Mouse (Mus musculus) brown adipose tissue, adult 24 weeks (tissue): ENCODE measurements around the gene Atg9b. TPM values are rescaled to one million over a fixed set of nuclear protein-coding genes. Genes with fewer than 3 reads are reported as not detected.

ENCODE experiments used
- H3K27ac ChIP-seq: fragments of 200-500 bp; replicated peaks from 2 replicates; pipeline ENCODE4 v1.5.1; 2012; ENCODE audit warnings: low read depth, mild to moderate bottlenecking, low read length
- H3K4me1 ChIP-seq: fragments of 200-500 bp; 2 replicates; pipeline ENCODE4 v1.6.1; 2012; ENCODE audit warnings: low read length, mixed read lengths; ENCODE audit not compliant: control insufficient read depth, insufficient read depth, insufficient read length
- H3K4me3 ChIP-seq: fragments of 200-500 bp; 2 replicates; pipeline ENCODE4 v1.5.1; 2012; ENCODE audit warnings: low read depth, mild to moderate bottlenecking, low read length, moderate library complexity; ENCODE audit not compliant: insufficient read depth
- polyA plus RNA-seq: library from polyadenylated mRNA; stranded (reverse); fragments of >200 nt; gene quantifications from 2 replicates; pipeline ENCODE4 v1.2.4, GENCODE M21; 2012; ENCODE audit not compliant: missing spikeins, insufficient read depth, insufficient read length

The Atg9b gene
- polyA plus RNA-seq, 1 experiment: 5.8 TPM

DNA sequence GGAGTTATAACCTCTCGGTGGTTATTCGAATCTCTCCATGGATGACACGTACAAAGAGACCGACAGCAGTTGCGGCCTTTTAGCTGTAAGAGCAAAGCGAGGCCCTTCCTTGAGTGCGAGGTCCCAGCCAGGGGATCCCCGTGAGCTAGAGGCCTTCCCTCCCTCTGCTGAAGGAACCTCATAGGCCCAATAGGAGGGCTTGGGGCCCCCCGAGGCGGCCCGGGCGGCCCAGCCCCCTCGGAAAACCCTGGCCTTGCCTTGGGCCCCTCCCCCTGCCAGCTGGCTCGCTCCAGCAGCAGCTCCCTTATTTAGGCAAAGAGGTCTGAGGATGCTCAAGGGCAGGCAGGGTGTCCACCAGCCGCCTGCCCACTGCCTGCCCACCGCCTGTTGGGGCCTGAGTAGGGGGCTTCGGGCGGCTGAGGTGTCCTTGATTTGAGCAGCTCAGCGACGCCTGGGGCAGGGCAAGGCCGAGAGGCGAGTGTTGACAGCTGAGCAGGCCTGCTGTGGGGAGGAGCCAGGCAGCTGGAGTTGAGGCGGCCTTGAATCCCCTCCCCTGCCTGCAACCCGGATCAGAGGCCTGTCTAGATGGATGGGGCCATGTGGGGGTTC, 39.6 kb downstream of the Atg9b start:
- peaks cover 3% of the 10 kb centered on the region for H3K4me1 ChIP-seq
- H3K27ac ChIP-seq: no peak overlapping the region
- H3K4me3 ChIP-seq: 0 out of 2 replicates have a peak overlapping the region, but pooled peaks have one; percentile 45

DNA sequence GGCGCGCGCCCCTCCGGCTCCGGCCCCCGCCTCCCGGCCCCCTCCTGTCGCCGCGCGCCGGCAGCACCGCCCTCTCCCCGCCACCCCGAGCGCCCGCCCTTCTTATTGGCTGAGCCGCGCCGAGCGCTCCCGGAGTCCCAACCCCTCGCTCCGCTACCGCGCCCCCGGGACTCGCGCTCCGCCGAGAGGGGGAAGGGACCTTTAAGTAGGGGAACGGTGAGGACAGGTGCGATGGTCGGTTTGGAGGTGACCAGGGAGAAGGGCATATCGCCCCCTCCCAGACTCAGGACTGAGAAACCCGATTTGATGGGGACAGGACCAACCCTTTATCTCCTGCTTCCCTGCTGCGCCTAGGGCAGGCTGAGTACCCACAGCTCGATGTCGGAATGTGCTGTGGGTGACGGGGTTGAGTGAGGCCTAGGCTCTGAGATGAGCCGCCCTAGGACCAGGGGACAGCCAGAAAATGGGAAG, 40.2 kb downstream of the Atg9b start:
- H3K4me1 ChIP-seq: peaks cover 3% of the 10 kb centered on the region
- H3K4me3 ChIP-seq: peak overlapping the region; percentile 50
- no peak overlapping the region for H3K27ac ChIP-seq

DNA sequence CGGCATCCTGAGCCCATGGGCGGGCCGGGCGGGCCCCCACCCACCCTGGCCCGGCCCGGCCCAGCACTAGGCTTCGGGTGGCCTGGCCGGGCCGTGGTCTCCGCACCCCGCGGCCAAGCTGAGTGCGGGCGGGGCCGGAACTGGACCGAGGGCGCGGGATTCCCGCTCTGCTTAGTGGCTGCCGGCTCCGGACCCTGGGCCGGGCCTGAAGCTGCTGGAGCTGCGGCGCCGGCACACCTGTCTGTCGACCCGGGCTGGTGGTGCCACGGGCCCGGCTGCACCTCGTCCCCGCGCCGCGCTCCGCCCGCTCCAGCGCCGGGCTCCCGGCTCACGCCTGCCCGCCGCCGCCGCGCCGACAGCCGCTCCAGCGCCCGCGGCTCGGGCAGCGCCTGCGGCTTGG, 40.7 kb downstream of the Atg9b start, which contains the start of gene Kcnh2:
Kcnh2 (minus strand) TSS at position 327 of the 400 bp plus-strand sequence.
- Histone ChIP-seq H3K4me3 (peak within 1 kb of the TSS; percentile 50), H3K27ac (no peak within 1 kb of the TSS), H3K4me1 (peaks cover 3% of the 10 kb centered on the region)

DNA sequence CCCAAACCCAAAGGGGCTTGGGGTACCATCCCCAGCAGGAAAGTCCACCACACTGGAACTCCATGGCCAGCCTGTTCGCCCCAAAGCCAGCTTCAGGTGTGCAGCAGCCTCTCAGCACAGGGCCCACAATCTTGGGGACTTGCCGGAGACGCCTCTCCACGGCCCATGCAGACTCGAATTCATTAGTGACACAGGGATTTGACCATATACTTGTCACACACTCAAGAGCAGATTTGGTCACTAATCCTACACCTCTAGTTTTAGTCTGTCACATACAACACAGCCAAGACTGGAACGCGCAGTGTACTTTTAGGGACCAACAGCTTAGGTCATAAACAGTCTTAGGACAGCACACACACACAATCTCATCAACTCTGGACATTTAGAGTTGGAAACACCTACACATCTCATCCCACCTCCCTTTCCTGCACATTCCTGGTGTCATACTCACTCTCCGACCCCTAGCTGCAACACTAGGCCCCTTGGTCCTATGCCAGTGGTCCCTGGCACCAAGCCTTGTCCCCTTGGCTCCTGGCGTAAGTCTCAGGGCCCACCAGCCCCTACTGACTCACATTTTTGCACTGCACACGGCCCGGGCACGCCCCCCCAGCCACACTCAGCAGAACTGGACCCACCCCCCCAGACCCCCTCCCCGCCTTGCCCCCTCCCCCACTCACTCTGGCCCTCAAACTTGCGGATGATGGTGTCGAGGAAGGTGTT, 41.3 kb downstream of the Atg9b start:
- Histone ChIP-seq H3K4me3 (no peak overlapping the region; the same call in 1 of the 2 replicates), H3K4me1 (peaks cover 3% of the 10 kb centered on the region), H3K27ac (no peak overlapping the region)

DNA sequence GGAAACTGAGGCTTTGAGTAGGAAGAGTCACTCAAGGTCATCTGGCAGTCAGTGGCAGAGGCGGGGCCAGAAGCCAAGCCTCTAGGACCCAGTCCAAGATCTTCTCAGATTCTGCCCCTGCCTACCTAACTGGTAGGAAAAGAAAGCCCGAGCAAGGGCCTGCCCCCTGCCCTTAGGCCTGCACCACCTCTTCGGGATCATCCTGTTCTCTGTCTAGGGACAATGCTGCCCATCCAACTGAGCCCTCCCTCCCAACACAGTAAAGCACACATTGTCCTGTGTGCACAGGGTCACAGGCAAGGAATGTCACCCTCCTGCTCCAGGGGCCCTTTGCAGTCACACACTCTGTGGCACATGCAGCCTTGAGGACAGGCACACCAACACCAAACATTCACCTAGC, 41.9 kb downstream of the Atg9b start:
- H3K27ac ChIP-seq: no peak overlapping the region
- no peak overlapping the region for H3K4me3 ChIP-seq

DNA sequence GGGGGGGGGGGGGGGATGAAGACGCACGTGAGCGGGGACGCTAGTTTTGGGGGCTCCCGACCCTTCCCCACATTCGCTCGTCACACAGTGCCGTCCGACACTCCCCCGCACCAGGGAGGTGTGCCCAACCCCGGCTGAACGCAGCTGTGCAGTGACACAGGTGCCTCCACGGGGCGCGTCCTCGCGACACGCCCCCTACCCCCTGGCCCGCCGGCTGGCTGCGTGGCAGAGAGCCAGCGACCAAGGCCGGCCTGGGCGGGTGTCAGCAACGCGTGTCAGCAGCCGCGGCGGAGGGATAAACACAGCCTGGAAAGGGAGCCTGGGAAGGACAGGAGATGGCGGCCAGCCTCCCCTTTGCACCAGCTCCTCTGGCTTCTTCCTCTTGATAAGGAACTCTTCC, 43.4 kb downstream of the Atg9b start:
- H3K4me1 ChIP-seq: peaks cover 3% of the 10 kb centered on the region

More for the DNA sequence above, 41.9 kb downstream of the Atg9b start:
- H3K4me1 ChIP-seq: peaks cover 3% of the 10 kb centered on the region

DNA sequence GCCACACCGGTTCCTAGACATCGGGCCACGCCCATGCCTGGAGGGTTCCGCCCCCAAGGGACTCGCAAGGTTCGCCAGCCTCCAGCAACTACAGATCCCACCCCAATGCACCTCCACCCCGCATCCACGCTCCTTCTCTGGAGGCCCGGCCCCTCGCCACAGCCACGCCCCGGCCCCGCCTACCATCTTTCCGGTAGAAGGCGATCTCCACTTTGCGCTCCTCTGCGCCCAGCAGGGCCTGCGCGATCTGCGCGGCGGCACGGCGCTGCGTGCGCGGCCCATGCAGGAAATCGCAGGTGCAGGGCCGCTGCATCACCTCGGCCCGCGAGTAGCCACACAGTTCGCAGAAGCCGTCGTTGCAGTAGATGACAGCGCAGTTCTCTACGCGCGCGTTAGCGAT, 43.8 kb downstream of the Atg9b start:
- H3K27ac ChIP-seq: no peak overlapping the region
- peak overlapping the region; percentile 51 for H3K4me3 ChIP-seq
- peaks cover 3% of the 10 kb centered on the region for H3K4me1 ChIP-seq

More for the DNA sequence above, 43.4 kb downstream of the Atg9b start:
- peak overlapping the region; percentile 51 for H3K4me3 ChIP-seq
- no peak overlapping the region for H3K27ac ChIP-seq

DNA sequence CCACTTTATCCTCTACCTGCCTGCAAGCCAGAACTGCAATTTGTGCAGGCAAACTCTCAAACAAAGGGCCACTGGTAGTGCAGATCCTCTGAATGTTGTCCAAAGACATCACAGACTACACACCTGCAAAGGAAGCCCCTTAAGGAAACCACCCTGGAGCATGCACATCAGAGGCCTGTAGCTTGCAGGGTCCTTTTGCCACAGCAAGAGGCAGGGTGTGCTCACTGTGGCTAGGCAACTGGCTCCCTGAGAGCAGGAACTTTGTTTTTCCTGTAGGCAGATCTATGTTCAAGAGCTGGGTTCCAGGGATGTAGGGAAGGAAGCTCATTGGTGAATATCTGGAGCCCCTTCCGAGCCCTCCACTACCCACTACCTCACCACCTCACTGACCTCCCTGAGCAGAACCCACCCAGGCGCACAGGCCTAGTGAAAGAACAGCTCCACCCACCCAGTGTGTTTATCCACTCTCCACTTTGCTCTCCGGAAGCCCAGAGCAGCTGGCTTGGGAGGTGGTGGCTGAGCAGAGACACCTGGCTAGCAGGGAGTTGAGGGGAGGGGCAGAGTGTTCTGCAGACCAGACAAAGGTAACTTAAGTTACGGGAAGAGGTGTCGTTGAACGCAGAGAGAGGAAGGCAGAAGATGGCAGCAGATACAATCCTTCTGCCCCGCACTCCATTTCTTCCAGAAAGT, 44.6 kb downstream of the Atg9b start:
- Histone ChIP-seq H3K4me1 (peaks cover 3% of the 10 kb centered on the region), H3K27ac (no peak overlapping the region)

DNA sequence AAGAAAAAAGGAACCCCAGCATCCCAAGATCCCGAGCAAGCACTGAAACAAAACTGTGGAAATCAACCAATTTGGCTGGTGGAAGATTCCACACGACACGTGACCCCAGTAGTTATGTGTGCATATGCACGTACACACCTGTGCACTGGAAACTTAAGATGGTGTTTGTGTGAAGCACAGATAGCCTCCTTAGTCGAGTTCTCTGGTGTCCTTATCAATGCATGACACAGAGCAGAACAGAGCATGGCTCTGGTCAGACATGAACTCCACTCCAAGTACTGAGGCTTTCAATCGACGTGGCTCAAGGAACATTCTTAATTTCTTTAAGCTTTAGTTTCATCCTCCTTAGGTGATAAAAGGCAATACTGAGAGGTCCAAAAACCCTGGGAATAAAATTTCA, 45.6 kb downstream of the Atg9b start:
- Histone ChIP-seq H3K4me1 (peaks cover 3% of the 10 kb centered on the region), H3K4me3 (no peak overlapping the region), H3K27ac (no peak overlapping the region)

More for the DNA sequence above, 44.6 kb downstream of the Atg9b start:
- H3K4me3 ChIP-seq: no peak overlapping the region

DNA sequence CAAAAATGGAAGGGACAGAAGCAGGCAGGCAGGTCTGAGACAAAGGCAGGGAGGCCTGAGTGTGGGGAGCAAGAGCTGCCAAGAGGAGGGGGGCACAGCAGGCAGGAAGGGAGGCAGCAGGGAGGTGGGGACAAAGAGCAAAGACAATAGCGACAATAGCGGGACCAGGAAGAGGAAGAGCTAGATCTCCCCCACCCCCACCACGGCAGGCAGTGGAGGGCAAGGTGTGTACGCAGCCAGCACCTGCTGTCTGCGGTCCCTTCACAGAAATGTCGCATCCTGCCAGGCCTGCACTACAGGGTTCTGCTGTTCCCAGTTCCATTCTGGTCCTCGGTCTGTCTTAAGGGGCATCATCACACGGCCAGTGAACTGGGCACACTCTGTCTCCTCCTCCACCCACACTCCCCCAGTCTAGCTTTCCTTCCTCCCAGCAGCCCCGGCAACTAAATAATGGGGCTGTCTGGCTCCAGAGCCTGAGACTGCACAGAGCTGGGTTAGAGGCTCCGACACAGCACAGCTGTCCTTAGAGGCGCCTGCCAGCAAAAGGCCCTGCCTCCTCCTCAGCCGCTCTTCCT, 47.4 kb downstream of the Atg9b start:
- H3K4me1 ChIP-seq: peaks cover 3% of the 10 kb centered on the region
- no peak overlapping the region for H3K27ac ChIP-seq
- H3K4me3 ChIP-seq: no peak overlapping the region

DNA sequence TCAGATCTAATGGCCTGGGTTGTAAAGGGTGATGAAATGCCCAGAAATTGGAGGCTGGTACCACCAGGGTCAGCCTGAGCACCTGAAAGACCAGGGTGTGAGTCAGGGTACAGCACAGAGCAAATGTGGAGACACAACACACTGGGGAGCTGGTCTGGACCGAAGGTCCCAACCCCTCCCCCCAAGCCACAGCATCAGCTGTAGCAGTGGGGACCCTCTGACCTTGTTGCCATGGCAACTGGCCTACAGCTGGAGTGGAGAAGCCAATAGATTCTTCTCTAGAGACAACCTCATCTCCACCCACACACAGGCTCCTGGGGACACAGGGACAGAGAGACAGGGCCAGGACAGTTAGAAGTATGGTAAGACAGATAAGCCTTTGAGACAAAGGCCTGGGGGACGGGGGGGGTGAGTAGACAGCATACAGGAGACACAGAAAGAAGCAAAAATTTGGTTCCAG, 47.9 kb downstream of the Atg9b start:
- Histone ChIP-seq H3K4me1 (peaks cover 3% of the 10 kb centered on the region), H3K4me3 (no peak overlapping the region), H3K27ac (no peak overlapping the region)

DNA sequence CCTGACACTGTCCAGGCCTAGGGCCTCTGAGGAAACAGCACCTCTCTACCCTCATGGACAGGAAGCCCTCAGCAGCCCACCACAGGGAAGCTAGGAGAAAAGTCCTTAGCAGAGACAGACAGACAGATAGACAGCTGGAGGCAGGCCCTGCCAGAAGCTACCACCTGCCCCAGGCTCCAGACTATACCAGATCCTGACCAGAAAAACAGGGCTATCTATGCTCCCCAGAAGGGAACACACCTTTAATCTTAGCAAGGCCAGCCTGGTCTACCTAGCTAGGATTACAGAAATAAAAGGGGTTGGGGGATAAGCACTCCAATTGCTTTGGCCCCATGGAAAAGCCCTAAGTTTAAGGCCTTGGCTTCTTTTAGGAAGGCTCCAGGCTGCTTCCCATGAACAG, 48.6 kb downstream of the Atg9b start:
- Histone ChIP-seq H3K4me1 (no peaks in the 10 kb centered on the region), H3K4me3 (no peak overlapping the region), H3K27ac (no peak overlapping the region)

DNA sequence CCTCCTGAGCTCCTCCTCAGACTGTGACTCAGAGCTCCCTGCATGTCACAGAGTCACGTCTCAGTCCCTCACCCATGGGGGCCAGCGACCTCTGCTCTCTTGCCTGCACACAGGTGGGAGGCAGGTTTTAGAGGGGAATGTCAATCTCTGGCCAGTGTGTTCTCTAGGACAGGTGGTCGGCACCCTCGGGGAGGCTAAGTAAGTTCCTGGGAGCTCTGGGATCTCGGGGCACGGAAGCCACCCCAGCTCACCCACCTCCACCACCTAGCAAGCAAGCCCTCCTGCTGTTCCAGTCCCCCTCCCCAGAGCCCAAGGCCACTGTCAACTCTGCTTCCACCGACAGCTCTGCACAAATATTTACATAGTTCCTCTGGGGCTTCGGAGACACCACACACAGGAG, 49.0 kb downstream of the Atg9b start:
- no peak overlapping the region for H3K27ac ChIP-seq
- no peak overlapping the region for H3K4me3 ChIP-seq
- no peaks in the 10 kb centered on the region; the same call in 1 of the 2 replicates for H3K4me1 ChIP-seq

DNA sequence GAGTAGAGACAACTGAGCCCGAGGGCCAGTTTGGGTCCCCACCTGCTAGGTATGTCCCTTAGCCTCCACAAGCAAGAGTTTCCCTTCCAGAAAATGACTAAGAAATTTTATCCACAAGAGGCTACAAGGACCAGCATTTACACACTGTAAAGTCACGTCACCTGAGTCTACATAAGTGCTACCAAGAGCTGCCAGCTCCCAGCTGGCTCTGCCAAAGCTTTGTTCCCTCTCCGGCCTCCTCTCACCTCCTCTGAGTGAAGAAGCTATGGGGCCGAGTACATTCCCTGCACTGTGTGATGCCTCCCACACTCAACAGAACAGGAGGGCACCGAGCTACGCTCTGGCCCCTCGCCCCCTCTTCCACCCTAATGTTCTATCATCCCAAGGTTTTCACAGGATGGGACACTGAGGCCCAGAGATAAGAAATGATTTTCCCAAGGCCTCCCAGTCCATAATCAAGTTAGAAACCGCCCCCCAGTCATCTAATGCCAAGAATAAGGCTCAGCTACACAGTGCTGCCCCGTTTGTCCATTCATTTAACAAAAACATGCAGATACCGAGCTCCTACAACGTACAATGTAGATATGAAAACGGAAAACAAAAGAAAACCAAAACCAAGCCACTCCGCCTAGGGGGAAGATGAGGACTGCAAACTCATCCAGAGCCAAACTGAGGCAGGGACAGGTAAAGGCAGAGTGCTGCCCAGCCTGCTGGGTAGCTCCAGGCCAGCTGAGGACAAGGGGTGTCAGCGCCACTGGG, 49.6 kb downstream of the Atg9b start:
- H3K4me1 ChIP-seq: no peaks in the 10 kb centered on the region; the same call in 1 of the 2 replicates
- H3K27ac ChIP-seq: no peak overlapping the region
- H3K4me3 ChIP-seq: no peak overlapping the region
